Mouse (Mus musculus) c-Kit-positive CD71-positive TER-119-positive erythroid progenitor cells, embryonic 14.5 days (primary cell): ENCODE measurements around the gene Ugt1a6b.
"Not testable (repeated sequence)": the region's sequence is repeated elsewhere in the genome, so short reads cannot be mapped to it uniquely, and the experiment has no call there.

Experiments used
- DNase-seq: peaks from one replicate; pipeline ENCODE4 v3.0.0-alpha.2; 2013; ENCODE audit warnings: low spot score

Ugt1a6b gene

GRCm38 (mm10) chr1:88199996-88200395 is 96.9 kb downstream of the Ugt1a6b start:
- no peak for DNase-seq

- DNase-seq, result no peak
Observed at GRCm38 (mm10) chr1:88200456-88200855, 97.4 kb downstream of the Ugt1a6b start, which contains the start of gene Ugt1a2. TSS of gene Ugt1a2 (plus strand) at chr1:88200601.

- peak; percentile 77 for DNase-seq
Observed at GRCm38 (mm10) chr1:88205294-88205922, 102.4 kb downstream of the Ugt1a6b start, which contains the start of gene Dnajb3. TSS of gene Dnajb3 (minus strand) at chr1:88205782.

- peak; percentile 83 for DNase-seq
Observed at GRCm38 (mm10) chr1:88206843-88207479, 103.9 kb downstream of the Ugt1a6b start.

GRCm38 (mm10) chr1:88211812-88212211 is 108.8 kb downstream of the Ugt1a6b start, which contains the start of gene Ugt1a1:
TSS of gene Ugt1a1 (plus strand) at chr1:88211959.
- DNase-seq, result no peak

GRCm38 (mm10) chr1:88212341-88213045 is 109.4 kb downstream of the Ugt1a6b start:
- DNase-seq, result no peak

GRCm38 (mm10) chr1:88213061-88213460 is 110.0 kb downstream of the Ugt1a6b start:
- no peak for DNase-seq

GRCm38 (mm10) chr1:88213766-88214461 is 110.9 kb downstream of the Ugt1a6b start:
- no peak for DNase-seq

GRCm38 (mm10) chr1:88214462-88214952 is 111.5 kb downstream of the Ugt1a6b start:
- DNase-seq, result no peak

GRCm38 (mm10) chr1:88215466-88216380 is 112.7 kb downstream of the Ugt1a6b start:
- DNase-seq, result no peak

- DNase-seq, result no peak
Observed at GRCm38 (mm10) chr1:88216551-88216950, 113.5 kb downstream of the Ugt1a6b start.

- DNase-seq, result no peak
Observed at GRCm38 (mm10) chr1:88217144-88217543, 114.1 kb downstream of the Ugt1a6b start.

GRCm38 (mm10) chr1:88217576-88217975 is 114.5 kb downstream of the Ugt1a6b start:
- no peak for DNase-seq

- no peak for DNase-seq
Observed at GRCm38 (mm10) chr1:88218051-88218450, 115.0 kb downstream of the Ugt1a6b start.

GRCm38 (mm10) chr1:88218591-88218990 is 115.5 kb downstream of the Ugt1a6b start:
- no peak for DNase-seq

GRCm38 (mm10) chr1:88219054-88219453 is 116.0 kb downstream of the Ugt1a6b start:
- DNase-seq, result no peak

- DNase-seq, result no peak
Observed at GRCm38 (mm10) chr1:88220336-88220735, 117.3 kb downstream of the Ugt1a6b start.

GRCm38 (mm10) chr1:88222216-88222615 is 119.2 kb downstream of the Ugt1a6b start:
- DNase-seq, result no peak

GRCm38 (mm10) chr1:88223011-88223515 is 120.0 kb downstream of the Ugt1a6b start:
- DNase-seq, result not testable (repeated sequence)

GRCm38 (mm10) chr1:88223591-88223990 is 120.5 kb downstream of the Ugt1a6b start:
- DNase-seq, result no peak
